Mouse (Mus musculus) ES-E14 (cell line): ENCODE measurements around the gene Inppl1. TPM values are rescaled to one million over a fixed set of nuclear protein-coding genes. Genes with fewer than 3 reads are reported as not detected.
A peak's percentile ranks its signal among the peaks of the same experiment; 100 is the strongest.

Experiments used
- DNase-seq: peaks from one replicate; pipeline ENCODE4 v3.0.0-alpha.2; 2013; ENCODE audit warnings: low read depth, low spot score
- H3K27ac ChIP-seq: 2 replicates; pipeline ENCODE4 v1.5.1; 2012; ENCODE audit warnings: low read depth, mild to moderate bottlenecking, low read length, moderate library complexity, mixed read lengths; ENCODE audit not compliant: poor library complexity, insufficient read depth, severe bottlenecking
- H3K36me3 ChIP-seq: 2 replicates; pipeline ENCODE4 v1.6.1; 2012; ENCODE audit warnings: mild to moderate bottlenecking, low read length, moderate library complexity, mixed read lengths; ENCODE audit not compliant: control insufficient read depth, poor library complexity, insufficient read depth, severe bottlenecking
- H3K4me1 ChIP-seq, 2 experiments: fragments of 150-350 bp in 1 of 2; sonication (generic) in 1 of 2; 2 replicates each; pipeline ENCODE4 v1.6.1; 2012; ENCODE audit warnings: low read length in 2 of 2, mild to moderate bottlenecking in 1 of 2, mixed read lengths in 1 of 2; ENCODE audit not compliant: control insufficient read depth in 2 of 2, insufficient read depth in 2 of 2, poor library complexity in 1 of 2
- H3K4me3 ChIP-seq, 2 experiments: fragments of 150-350 bp in 1 of 2; sonication (generic) in 1 of 2; 2 replicates each; pipeline ENCODE4 v1.5.1; 2012; ENCODE audit warnings: low read length in 2 of 2, low read depth in 1 of 2, mild to moderate bottlenecking in 1 of 2, mixed read lengths in 1 of 2; ENCODE audit not compliant: insufficient read depth in 1 of 2, poor library complexity in 1 of 2, severe bottlenecking in 1 of 2
- H3K9ac ChIP-seq: 2 replicates; pipeline ENCODE4 v1.6.1; 2012; ENCODE audit warnings: low read depth, mild to moderate bottlenecking, low read length, mixed read lengths; ENCODE audit not compliant: poor library complexity, insufficient read depth, severe bottlenecking
- H3K9me3 ChIP-seq: fragments of 150-350 bp; sonication (generic); 2 replicates; pipeline ENCODE4 v1.6.1; 2012; ENCODE audit warnings: low read depth, mild to moderate bottlenecking, low read length; ENCODE audit not compliant: control insufficient read depth, insufficient read depth
- CHD2 ChIP-seq: IDR thresholded peaks from 2 replicates; pipeline ENCODE4 v1.6.1; 2014; ENCODE audit warnings: mild to moderate bottlenecking, low read depth, low read length, inconsistent platforms
- HCFC1 ChIP-seq: IDR thresholded peaks from 2 replicates; pipeline ENCODE4 v1.6.1; 2012; ENCODE audit warnings: low read length, inconsistent platforms, borderline replicate concordance; ENCODE audit not compliant: insufficient read depth
- MAFK ChIP-seq: IDR thresholded peaks from 2 replicates; pipeline ENCODE4 v1.6.1; 2014; ENCODE audit warnings: mild to moderate bottlenecking, low read depth, low read length, inconsistent platforms; ENCODE audit not compliant: insufficient read depth
- ZC3H11A ChIP-seq: IDR thresholded peaks from 2 replicates; pipeline ENCODE4 v1.6.1; 2012; ENCODE audit warnings: low read depth, mild to moderate bottlenecking, inconsistent platforms, low read length, borderline replicate concordance
- ZNF384 ChIP-seq: IDR thresholded peaks from 2 replicates; pipeline ENCODE4 v1.6.1; 2012; ENCODE audit warnings: low read depth, low read length, inconsistent platforms
- in situ Hi-C, 2 experiments: fragments of 600-800 bp; cut with MboI; formaldehyde crosslinking; loops; one replicate each; pipeline ENCODE4 v1.15.1; 2025; ENCODE audit warnings: low sequenced_read_pairs in 2 of 2, inconsistent platforms in 1 of 2; ENCODE audit not compliant: unreplicated experiment in 2 of 2
- total RNA-seq: library from RNA; depleted of rRNA; stranded (reverse); fragments of 300-350 nt; gene quantifications from 2 replicates; pipeline ENCODE4 v1.2.3, GENCODE M21; 2012

Inppl1 gene
- total RNA-seq, 1 experiment: 57.1 TPM

- DNase-seq: no peak
- no peaks in the 10 kb centered on the region for H3K9me3 ChIP-seq
- H3K36me3 ChIP-seq: peaks cover 18% of the 10 kb centered on the region
- H3K27ac ChIP-seq: no peak overlapping the region
- H3K9ac ChIP-seq: no peak overlapping the region
- TF ChIP-seq CHD2 (no peak), ZNF384 (no peak), HCFC1 (no peak), MAFK (no peak), ZC3H11A (no peak)
- no peak overlapping the region for H3K4me3 ChIP-seq
- in situ Hi-C loops: no loop called here
- H3K4me1 ChIP-seq: peaks cover 0 to 2% of the 10 kb centered on the region in 2 experiments; a peak in 1 of 4 replicates
Measured at GRCm38 (mm10) chr7:101852846-101853245, 14.8 kb upstream of the Inppl1 start.

GRCm38 (mm10) chr7:101851689-101852088 lies 13.7 kb upstream of the Inppl1 start:
- H3K27ac ChIP-seq: no peak overlapping the region
- peaks cover 12% of the 10 kb centered on the region for H3K36me3 ChIP-seq
- no peak overlapping the region for H3K9ac ChIP-seq
- H3K9me3 ChIP-seq: no peaks in the 10 kb centered on the region
- no peak overlapping the region for H3K4me3 ChIP-seq
- in situ Hi-C loops: no loop called here
- DNase-seq: no peak
- TF ChIP-seq MAFK (no peak), ZC3H11A (no peak)
- peaks cover 0 to 2% of the 10 kb centered on the region in 2 experiments; a peak in 1 of 4 replicates for H3K4me1 ChIP-seq

- H3K9ac ChIP-seq: no peak overlapping the region
- in situ Hi-C loops: no loop called here
- no peak overlapping the region for H3K4me3 ChIP-seq
- no peak overlapping the region for H3K27ac ChIP-seq
- TF ChIP-seq CHD2 (no peak), ZNF384 (no peak)
- H3K36me3 ChIP-seq: no peaks in the 10 kb centered on the region; the same call in 1 of the 2 replicates
- H3K9me3 ChIP-seq: no peaks in the 10 kb centered on the region
- DNase-seq: no peak
- H3K4me1 ChIP-seq: peaks cover 0 to 6% of the 10 kb centered on the region in 2 experiments; a peak in 2 of 4 replicates
Measured at GRCm38 (mm10) chr7:101847934-101848333, 9.9 kb upstream of the Inppl1 start.

GRCm38 (mm10) chr7:101844186-101844585 lies 6.2 kb upstream of the Inppl1 start:
- H3K27ac ChIP-seq: no peak overlapping the region
- peaks cover 6 to 13% of the 10 kb centered on the region in 2 experiments; a peak in 3 of 4 replicates for H3K4me1 ChIP-seq
- H3K9ac ChIP-seq: no peak overlapping the region
- no peak for TF ChIP-seq CHD2
- no peak for TF ChIP-seq ZC3H11A
- TF ChIP-seq MAFK: no peak
- TF ChIP-seq HCFC1: no peak
- no peak for TF ChIP-seq ZNF384
- in situ Hi-C loops: no loop called here
- no peak for DNase-seq
- H3K4me3 ChIP-seq: no peak overlapping the region
- no peaks in the 10 kb centered on the region for H3K9me3 ChIP-seq
- no peaks in the 10 kb centered on the region for H3K36me3 ChIP-seq

- DNase-seq: no peak
- peak overlapping the region; percentile 84 for H3K9ac ChIP-seq
- H3K27ac ChIP-seq: peak overlapping the region; percentile 85
- in situ Hi-C loops: no loop called here
- peaks cover 17% of the 10 kb centered on the region for H3K36me3 ChIP-seq
- H3K4me1 ChIP-seq: peaks cover 6 to 31% of the 10 kb centered on the region in 2 experiments; a peak in 3 of 4 replicates
- no peak for TF ChIP-seq ZC3H11A
- no peak for TF ChIP-seq HCFC1
- TF ChIP-seq ZNF384: no peak
- TF ChIP-seq CHD2: no peak
- TF ChIP-seq MAFK: no peak
- peak overlapping the region; percentile 84 to 95 for H3K4me3 ChIP-seq
- H3K9me3 ChIP-seq: no peaks in the 10 kb centered on the region
Measured at GRCm38 (mm10) chr7:101837154-101837605, 849 bp downstream of the Inppl1 start.
